Mouse (Mus musculus) testis, adult 2 months (tissue): ENCODE measurements around the gene Gnb1l.

Experiments
- CTCF ChIP-seq: fragments of 200-500 bp; IDR thresholded peaks from 2 replicates; pipeline ENCODE4 v1.5.1; 2012; ENCODE audit warnings: low read depth, mild to moderate bottlenecking, inconsistent platforms, low read length, moderate library complexity; ENCODE audit not compliant: control insufficient read depth, insufficient read depth, insufficient replicate concordance
- POLR2A ChIP-seq: fragments of 200-500 bp; IDR thresholded peaks from 2 replicates; pipeline ENCODE4 v1.6.1; 2012; ENCODE audit warnings: low read depth, mild to moderate bottlenecking, inconsistent platforms, low read length, moderate library complexity; ENCODE audit not compliant: control insufficient read depth

- no peak for TF ChIP-seq CTCF
- TF ChIP-seq POLR2A: no peak
These were observed 15.0 kb downstream of the Gnb1l start for GRCm38 (mm10) chr16:18513508-18513907.
